Mouse (Mus musculus) left cerebral cortex, postnatal 25 days (tissue): ENCODE data around the gene Shld2. TPM values are rescaled to one million over a fixed set of nuclear protein-coding genes. Genes with fewer than 3 reads are reported as not detected.
"Not testable (repeated sequence)": the region's sequence is repeated elsewhere in the genome, so short reads cannot be mapped to it uniquely, and the experiment has no call there.

Experiments used
- DNase-seq, 2 experiments: peaks; one replicate each; pipeline ENCODE4 v3.0.0; 2022; ENCODE audit warnings: low spot score in 2 of 2, mixed read lengths in 1 of 2
- intact Hi-C: fragments of 180-260 bp; cut with DNase I; formaldehyde crosslinking; loops from one replicate; pipeline ENCODE4 v1.15.1; 2025
- total RNA-seq, 2 experiments: library from RNA; stranded (reverse); gene quantifications; 2 replicates each; pipeline ENCODE4 v1.2.3; 2021

Gene Shld2
- total RNA-seq, 2 experiments from 2014 or later: 11.9 to 12.5 TPM

- intact Hi-C loops: no loop called here
- no peak for DNase-seq
Measured at GRCm38 (mm10) chr14:34326606-34327005, 16.3 kb upstream of the Shld2 start.

DNA sequence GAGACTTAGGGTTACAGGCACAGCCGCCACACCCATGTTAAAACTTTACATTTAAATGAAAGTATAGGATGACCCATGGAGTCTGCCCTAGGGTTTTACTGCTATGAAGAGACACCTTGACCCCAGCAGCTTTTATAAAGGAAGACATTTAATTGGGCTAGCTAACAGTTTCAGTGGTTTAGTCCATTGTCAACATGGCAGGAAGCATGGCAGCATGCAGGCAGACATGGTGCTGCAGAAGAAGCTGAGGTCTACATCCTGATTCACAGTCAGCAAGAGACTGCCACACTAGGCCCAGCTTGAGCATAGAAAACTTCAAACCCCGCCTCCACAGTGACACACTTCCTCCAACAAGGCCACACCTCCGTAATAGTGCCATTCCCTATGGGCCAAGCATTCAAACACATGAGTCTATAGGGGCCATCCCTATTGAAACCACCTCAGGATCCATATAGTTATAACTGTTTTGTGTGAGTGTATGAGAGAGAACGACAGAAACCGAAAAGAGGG lies 13.3 kb upstream of the Shld2 start:
- intact Hi-C loops: no loop called here
- DNase-seq: no peak

DNA sequence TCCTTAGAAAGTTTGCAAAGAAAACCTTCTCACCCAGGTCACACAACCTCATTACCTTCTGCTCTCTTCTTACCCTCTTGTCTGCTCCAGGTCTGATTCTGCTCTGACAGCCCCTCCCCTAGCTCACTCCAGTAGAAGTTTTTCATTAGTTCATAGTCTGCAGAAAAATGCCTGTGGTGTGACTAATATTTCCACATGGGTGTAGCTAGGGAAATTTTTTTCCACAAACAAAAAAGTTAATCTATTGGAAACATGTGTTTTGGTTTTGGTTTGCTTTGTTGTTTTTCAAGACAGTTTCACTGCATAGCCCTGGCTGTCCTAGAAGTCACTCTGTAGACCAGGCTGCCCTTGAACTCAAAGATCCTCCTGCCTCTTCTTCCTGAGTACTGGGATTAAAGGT lies 7.8 kb upstream of the Shld2 start:
- DNase-seq: no peak

GRCm38 (mm10) chr14:34317431-34317830 lies 7.1 kb upstream of the Shld2 start:
- intact Hi-C loops: no loop called here
- DNase-seq: no peak

More for the DNA sequence above, 7.8 kb upstream of the Shld2 start:
- intact Hi-C loops: no loop called here

- intact Hi-C loops: no loop called here
- no peak for DNase-seq
Measured at GRCm38 (mm10) chr14:34316346-34316745, 6.1 kb upstream of the Shld2 start.

GRCm38 (mm10) chr14:34314796-34315195 lies 4.5 kb upstream of the Shld2 start:
- intact Hi-C loops: loop anchor here (5.0 kb wide), 1 partner anchor 42 kb away; no protein-coding TSS in a partner anchor
- no peak for DNase-seq

- not testable (repeated sequence) for DNase-seq
- intact Hi-C loops: loop anchor here (5.0 kb wide), 1 partner anchor 42 kb away; no protein-coding TSS in a partner anchor
Measured at GRCm38 (mm10) chr14:34314383-34314782, 4.1 kb upstream of the Shld2 start.

- no peak for DNase-seq
- intact Hi-C loops: loop anchor here (5.0 kb wide), 1 partner anchor 41 kb away; no protein-coding TSS in a partner anchor
Measured at GRCm38 (mm10) chr14:34313612-34314011, 3.3 kb upstream of the Shld2 start.

DNA sequence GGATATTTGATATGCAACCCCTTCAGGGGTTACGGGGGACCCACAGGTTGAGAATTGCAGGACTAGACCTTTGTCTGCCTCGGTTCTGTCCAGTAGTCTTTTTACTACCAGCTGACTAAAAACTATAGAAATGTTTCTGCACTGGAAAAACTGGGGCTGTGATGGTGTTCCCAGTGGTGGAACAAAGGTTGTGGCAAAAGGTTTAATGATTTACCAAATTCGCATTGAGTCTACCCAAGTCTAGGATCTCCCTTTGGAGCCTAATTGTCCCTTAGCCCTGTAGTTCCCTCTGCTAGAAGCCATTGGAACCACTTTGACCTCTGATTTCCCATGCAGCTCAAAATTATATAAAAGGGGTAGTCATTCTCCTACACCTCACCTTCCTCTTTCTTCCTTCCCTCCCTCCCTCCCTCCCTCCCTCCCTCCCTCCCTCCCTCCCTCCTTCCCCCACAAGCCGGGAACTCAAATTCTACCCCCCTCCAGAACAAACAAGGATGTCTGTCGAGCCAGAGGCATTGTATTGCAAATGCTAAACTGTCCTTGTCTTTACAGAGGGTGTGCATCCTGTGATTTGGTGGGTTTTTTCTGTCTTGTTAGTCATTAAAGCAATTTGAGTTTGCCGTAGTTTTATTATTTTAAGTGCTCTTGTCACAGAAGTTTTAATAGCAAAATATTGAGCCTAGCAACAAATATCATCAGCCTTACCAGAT lies 2.2 kb upstream of the Shld2 start:
- intact Hi-C loops: loop anchor here (5.0 kb wide), 1 partner anchor 40 kb away; no protein-coding TSS in a partner anchor
- DNase-seq: no peak

- peak in 1 of 2 experiments; percentile 25 for DNase-seq
- intact Hi-C loops: loop anchor here (2.0 to 5.0 kb wide), 2 partner anchors 39 to 191 kb away; partner anchors contain the start of gene Bmpr1a
Measured at GRCm38 (mm10) chr14:34311691-34312090, 1.4 kb upstream of the Shld2 start.

DNA sequence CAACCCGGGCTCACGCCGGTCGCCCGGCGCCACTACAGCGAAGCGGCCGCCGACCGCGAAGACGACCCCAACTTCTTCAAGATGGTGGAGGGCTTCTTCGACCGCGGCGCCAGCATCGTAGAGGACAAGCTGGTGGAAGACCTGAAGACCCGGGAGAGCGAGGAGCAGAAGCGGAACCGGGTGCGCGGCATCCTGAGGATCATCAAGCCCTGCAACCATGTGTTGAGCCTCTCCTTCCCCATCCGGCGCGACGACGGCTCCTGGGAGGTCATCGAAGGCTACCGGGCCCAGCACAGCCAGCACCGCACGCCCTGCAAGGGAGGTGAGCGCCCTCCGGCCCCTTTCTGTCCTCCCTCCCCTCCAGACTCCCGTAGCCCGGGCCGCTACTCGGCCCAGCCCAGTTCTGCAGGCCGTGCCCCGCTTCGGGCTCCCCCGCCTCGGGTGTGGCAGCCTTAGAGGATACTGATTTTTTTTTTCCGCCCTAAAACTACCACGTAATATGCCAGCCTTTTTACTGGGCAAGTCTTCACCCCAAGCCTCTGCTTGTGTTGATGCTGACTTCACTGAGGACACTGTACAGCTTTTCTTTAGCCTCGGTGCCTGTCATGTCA lies 833 bp upstream of the Shld2 start:
- intact Hi-C loops: loop anchor here (2.0 to 5.0 kb wide), 2 partner anchors 39 to 192 kb away; partner anchors contain the start of gene Bmpr1a
- peak; percentile 32 to 48 for DNase-seq

- intact Hi-C loops: loop anchor here (1.0 to 5.0 kb wide), 4 partner anchors 38 to 362 kb away; partner anchors contain the start of genes Bmpr1a and Wapl
- no peak for DNase-seq
Measured at GRCm38 (mm10) chr14:34309907-34310233, 423 bp downstream of the Shld2 start.

DNA sequence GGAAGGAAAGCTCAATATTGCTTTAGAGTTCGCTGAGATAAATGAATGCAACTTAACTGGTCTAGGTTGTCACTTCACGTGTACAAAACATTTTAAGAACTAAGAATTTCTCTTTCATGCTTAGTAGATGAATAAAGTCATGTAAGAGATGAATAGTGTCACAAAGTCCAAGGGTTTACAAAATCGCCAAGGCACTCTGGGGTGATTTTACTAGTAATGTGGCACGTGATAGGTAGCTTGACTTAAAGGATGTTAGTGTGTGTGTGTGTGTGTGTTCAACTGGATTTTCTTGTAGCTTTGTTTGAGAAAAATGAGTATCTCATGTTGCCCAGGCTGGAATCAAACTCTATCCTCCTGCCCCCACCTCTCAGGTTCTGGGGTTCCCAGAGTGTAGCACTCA lies 1.0 kb downstream of the Shld2 start:
- intact Hi-C loops: loop anchor here (5.0 kb wide), 1 partner anchor 363 kb away; the partner anchor contains the start of gene Wapl
- DNase-seq: no peak

DNA sequence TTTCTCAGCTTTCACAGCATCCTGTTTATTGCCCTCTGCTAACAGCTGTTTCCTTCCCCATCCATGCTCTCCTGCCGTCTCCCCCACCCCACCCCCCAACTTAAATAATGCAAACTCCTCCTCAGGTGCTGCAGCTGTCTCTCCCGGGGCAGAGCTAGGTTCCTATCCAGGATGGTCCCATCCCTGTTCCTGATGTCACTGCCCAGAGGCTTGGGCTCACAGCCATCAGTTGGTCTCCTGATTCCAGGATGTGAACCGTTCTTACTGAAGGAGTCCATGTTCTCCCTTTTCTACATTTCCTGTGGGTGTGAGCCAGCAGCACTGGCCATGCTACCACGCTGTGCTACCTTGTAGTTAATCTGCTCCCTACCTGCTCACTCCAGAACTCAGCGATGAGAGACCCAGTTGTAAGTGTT lies 7.0 kb downstream of the Shld2 start:
- intact Hi-C loops: no loop called here
- no peak for DNase-seq

DNA sequence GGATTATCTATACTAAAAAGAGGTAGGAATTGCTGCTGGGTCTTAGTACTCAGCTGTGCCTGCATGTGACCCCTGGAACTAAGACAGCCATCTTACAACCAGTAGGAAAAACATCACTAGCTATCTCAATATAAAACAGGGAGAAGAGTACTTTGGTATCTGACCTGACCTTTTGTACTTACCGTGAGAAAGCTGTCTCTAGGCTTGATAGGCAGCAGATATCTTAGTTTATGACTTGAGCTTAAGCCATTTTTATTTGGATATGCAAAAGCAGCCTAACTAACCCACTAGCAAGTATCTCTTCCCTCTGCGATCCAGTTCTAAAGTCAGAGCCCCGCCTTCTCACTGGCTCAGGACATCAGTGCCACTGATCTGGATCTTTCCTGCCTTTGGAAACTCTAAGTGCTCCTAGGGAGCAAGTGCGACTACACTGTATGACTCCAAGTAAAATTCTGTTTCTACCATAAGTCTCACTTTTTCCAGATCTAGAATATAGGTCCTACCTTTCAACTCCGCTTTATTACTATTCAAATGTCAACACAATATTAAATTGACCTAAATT lies 7.5 kb downstream of the Shld2 start:
- intact Hi-C loops: no loop called here
- no peak for DNase-seq

GRCm38 (mm10) chr14:34298871-34299700 lies 11.2 kb downstream of the Shld2 start:
- no peak for DNase-seq
- intact Hi-C loops: no loop called here

DNA sequence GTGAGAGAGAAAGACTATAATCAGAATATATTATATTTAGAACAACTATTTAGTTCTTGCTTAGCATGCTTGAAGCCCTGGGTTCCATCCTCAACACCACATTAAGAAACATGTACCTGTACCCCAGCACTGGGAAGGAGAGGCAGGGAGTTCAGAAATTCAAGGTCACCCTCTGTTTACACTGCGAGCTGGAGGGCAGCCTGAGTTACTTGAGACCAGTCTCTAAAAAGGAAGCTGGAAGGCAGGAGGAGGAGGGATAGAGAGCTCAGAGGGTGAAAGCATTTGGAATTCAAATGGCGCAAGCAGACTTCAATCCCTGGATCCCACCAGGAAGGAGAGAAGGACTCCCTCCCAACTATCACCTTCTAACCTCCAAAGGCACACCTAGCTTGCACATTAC lies 12.7 kb downstream of the Shld2 start:
- DNase-seq: no peak
- intact Hi-C loops: no loop called here

- intact Hi-C loops: no loop called here
- DNase-seq: no peak
Measured at GRCm38 (mm10) chr14:34297038-34297437, 13.3 kb downstream of the Shld2 start.

DNA sequence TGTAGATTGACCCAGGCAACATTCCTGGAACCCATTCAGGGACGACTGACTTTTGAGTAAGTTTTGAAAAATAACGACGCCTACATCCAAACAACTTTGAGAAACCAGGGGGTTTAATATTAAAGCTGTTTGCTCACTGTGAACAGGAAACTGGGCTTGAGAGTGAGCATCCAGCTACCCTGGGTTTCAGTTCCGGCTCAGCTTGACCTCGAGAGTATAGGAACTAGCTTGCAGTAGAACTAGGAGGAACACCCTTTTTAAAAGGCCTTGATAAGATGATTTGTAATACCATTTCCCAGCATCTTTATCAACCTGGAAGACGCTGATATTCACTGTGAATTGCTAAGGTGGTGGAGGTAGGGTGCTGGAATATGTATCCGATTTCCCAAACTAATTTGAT lies 13.9 kb downstream of the Shld2 start:
- no peak for DNase-seq
- intact Hi-C loops: no loop called here

DNA sequence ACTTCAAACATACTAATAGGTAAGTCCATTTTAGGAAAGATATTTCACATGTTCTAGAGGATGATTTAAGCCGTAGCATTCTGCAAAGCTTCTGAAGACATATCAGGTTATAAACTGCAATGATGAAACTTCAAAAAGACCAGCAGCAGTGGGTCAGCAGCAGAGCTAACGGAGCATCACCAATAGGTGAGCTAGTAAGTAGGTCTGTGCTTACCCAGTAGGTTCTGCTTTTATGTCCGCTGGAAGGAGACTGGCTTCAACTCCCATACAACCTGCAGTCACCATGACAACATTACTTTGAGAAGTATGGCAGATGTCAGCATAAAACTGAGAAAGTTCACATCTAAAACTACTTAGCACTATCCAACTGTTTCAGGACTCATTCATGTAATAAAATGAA lies 16.7 kb downstream of the Shld2 start:
- no peak for DNase-seq
- intact Hi-C loops: no loop called here
